Mouse (Mus musculus) liver, adult 2 months (tissue): ENCODE data around the gene Slc35b2. TPM values are rescaled to one million over a fixed set of nuclear protein-coding genes. Genes with fewer than 3 reads are reported as not detected.

Experiments used
- DNase-seq: peaks from one replicate; pipeline ENCODE4 v3.0.0-alpha.2; 2011; ENCODE audit warnings: low read depth, low spot score; ENCODE audit errors: extremely low read depth
- H3K27ac ChIP-seq: fragments of 200-500 bp; replicated peaks from 2 replicates; pipeline ENCODE4 v1.5.1; 2012; ENCODE audit warnings: low read depth, mild to moderate bottlenecking, control low read depth, inconsistent platforms, low read length; ENCODE audit not compliant: insufficient read depth
- H3K27me3 ChIP-seq: fragments of 200-500 bp; 2 replicates; pipeline ENCODE4 v1.6.1; 2012; ENCODE audit warnings: mild to moderate bottlenecking, moderate library complexity, low read length, inconsistent platforms; ENCODE audit not compliant: control insufficient read depth, insufficient read depth
- H3K36me3 ChIP-seq: fragments of 200-500 bp; 2 replicates; pipeline ENCODE4 v1.6.1; 2012; ENCODE audit warnings: low read length, inconsistent platforms; ENCODE audit not compliant: control insufficient read depth, insufficient read depth
- H3K4me1 ChIP-seq: fragments of 200-500 bp; 2 replicates; pipeline ENCODE4 v1.6.1; 2011; ENCODE audit warnings: low read length; ENCODE audit not compliant: control insufficient read depth, insufficient read depth
- H3K4me3 ChIP-seq: fragments of 200-500 bp; 2 replicates; pipeline ENCODE4 v1.5.1; 2011; ENCODE audit warnings: low read depth, mild to moderate bottlenecking, control low read depth, low read length, moderate library complexity; ENCODE audit not compliant: insufficient read depth
- H3K79me2 ChIP-seq: fragments of 200-500 bp; 2 replicates; pipeline ENCODE4 v1.6.1; 2012; ENCODE audit warnings: inconsistent platforms, mild to moderate bottlenecking, low read length, moderate library complexity; ENCODE audit not compliant: control insufficient read depth, insufficient read depth
- H3K9ac ChIP-seq: fragments of 200-500 bp; 2 replicates; pipeline ENCODE4 v1.6.1; 2012; ENCODE audit warnings: low read depth, mild to moderate bottlenecking, control low read depth, inconsistent platforms, low read length
- CTCF ChIP-seq: fragments of 200-500 bp; IDR thresholded peaks from 2 replicates; pipeline ENCODE4 v1.5.1; 2011; ENCODE audit warnings: low read depth, low read length, control low read depth
- POLR2A ChIP-seq: fragments of 200-500 bp; IDR thresholded peaks from 2 replicates; pipeline ENCODE4 v1.6.1; 2011; ENCODE audit warnings: low read length, control low read depth; ENCODE audit not compliant: insufficient read depth; ENCODE audit errors: extremely low read depth
- WGBS: fragments of 180-500 bp; shearing (Covaris S2); methylation state at CpG from one replicate; pipeline ENCODE4 v1.1.7; 2018; 5-methylcytosine and 5-hydroxymethylcytosine counted together
- polyA plus RNA-seq: library from polyadenylated mRNA; depleted of rRNA; stranded (reverse); fragments of >200 nt; gene quantifications from 2 replicates; pipeline ENCODE4 v1.2.3, GENCODE M21; 2012
- total RNA-seq: library from RNA; depleted of rRNA; stranded (reverse); fragments of >200 nt; gene quantifications from 2 replicates; pipeline ENCODE4 v1.2.3, GENCODE M21; 2014

The Slc35b2 gene
- total and polyA plus RNA-seq, 2 experiments, result 45.9 to 69.7 TPM

DNA sequence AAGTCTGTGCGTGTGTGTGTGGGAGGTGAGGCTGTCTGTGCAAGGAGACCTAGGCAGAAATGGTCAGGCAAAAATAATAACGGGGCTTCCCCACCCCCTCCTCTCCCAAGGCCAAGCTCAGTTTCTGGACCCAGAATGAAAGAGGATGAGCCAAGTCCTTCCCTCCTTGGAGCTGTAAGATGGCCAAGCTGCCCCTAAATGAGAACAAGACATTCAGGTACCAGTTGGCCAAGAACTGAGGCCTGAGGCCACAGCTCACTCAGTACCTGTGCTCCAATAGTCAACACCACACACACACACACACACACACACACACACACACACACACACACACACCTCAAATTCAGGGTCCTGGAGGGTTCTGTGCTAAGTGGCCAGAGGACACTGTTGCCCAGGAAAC lies 21.0 kb upstream of the Slc35b2 start:
- H3K36me3 ChIP-seq, result no peaks in the 10 kb centered on the region
- H3K27me3 ChIP-seq, result peaks cover 36% of the 10 kb centered on the region
- no peak overlapping the region for H3K27ac ChIP-seq
- H3K79me2 ChIP-seq, result no peaks in the 10 kb centered on the region
- no peak overlapping the region for H3K4me3 ChIP-seq
- WGBS, result 47% methylated on average over 2 of the region's 2 CpGs
- H3K4me1 ChIP-seq, result no peaks in the 10 kb centered on the region
- DNase-seq, result no peak
- TF ChIP-seq POLR2A (no peak), CTCF (no peak)
- no peak overlapping the region for H3K9ac ChIP-seq

- TF ChIP-seq POLR2A (no peak), CTCF (no peak)
- no peaks in the 10 kb centered on the region for H3K36me3 ChIP-seq
- no peaks in the 10 kb centered on the region for H3K79me2 ChIP-seq
- H3K4me3 ChIP-seq, result no peak overlapping the region
- no peak for DNase-seq
- no peak overlapping the region for H3K27ac ChIP-seq
- no peak overlapping the region for H3K9ac ChIP-seq
- H3K4me1 ChIP-seq, result no peaks in the 10 kb centered on the region
- peaks cover 36% of the 10 kb centered on the region for H3K27me3 ChIP-seq
- 33% methylated on average over 1 of the region's 1 CpGs for WGBS
Measured at GRCm38 (mm10) chr17:45543115-45543514, 20.6 kb upstream of the Slc35b2 start.

- no peak overlapping the region for H3K27ac ChIP-seq
- 8% methylated on average over 24 of the region's 24 CpGs for WGBS
- H3K79me2 ChIP-seq, result no peaks in the 10 kb centered on the region
- H3K4me1 ChIP-seq, result no peaks in the 10 kb centered on the region
- peaks cover 44% of the 10 kb centered on the region for H3K27me3 ChIP-seq
- TF ChIP-seq CTCF (no peak), POLR2A (no peak)
- DNase-seq, result no peak
- no peaks in the 10 kb centered on the region for H3K36me3 ChIP-seq
- H3K4me3 ChIP-seq, result no peak overlapping the region
- H3K9ac ChIP-seq, result no peak overlapping the region
Measured at GRCm38 (mm10) chr17:45544001-45544872, 19.4 kb upstream of the Slc35b2 start.

GRCm38 (mm10) chr17:45544873-45545277 lies 18.8 kb upstream of the Slc35b2 start:
- peaks cover 44% of the 10 kb centered on the region for H3K27me3 ChIP-seq
- no peaks in the 10 kb centered on the region for H3K36me3 ChIP-seq
- DNase-seq, result no peak
- WGBS, result 2% methylated on average over 46 of the region's 46 CpGs
- H3K27ac ChIP-seq, result no peak overlapping the region
- H3K4me3 ChIP-seq, result no peak overlapping the region
- TF ChIP-seq CTCF, result no peak
- no peak for TF ChIP-seq POLR2A
- H3K9ac ChIP-seq, result no peak overlapping the region
- H3K4me1 ChIP-seq, result no peaks in the 10 kb centered on the region
- no peaks in the 10 kb centered on the region for H3K79me2 ChIP-seq

DNA sequence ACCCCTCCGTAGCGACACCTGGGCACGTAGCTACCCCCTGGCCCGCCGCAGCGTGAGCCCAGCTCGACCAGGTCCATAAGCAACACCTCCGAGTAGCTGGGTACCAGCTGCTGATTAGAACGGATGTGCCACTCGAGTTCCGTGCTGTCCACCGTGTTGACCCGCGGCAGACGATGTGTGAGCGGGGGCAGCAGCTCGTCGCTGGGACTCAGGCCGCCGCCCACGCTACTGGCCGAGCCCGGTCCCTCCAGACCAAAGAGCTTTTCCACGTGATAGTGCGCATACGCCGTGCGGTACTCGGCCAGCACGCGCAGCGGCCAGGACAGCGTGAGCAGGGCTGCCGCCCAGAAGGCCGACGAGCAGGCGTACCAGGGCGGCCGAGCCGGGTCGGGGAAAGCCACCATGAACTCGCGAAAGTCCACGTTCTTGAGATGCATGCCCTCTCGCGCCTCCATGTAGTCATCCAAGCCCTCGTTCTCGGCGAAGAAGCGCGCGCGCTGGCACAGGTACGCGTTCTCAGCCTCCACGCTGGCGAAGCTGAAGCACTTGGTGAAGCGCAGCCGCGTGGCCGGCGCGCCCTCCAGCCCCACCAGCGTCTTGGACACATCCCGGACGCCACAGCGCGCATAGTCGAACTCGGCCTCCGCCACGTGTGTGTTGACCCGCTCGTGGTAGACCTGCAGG lies 18.3 kb upstream of the Slc35b2 start:
- Histone ChIP-seq H3K27me3 (peaks cover 44% of the 10 kb centered on the region), H3K36me3 (no peaks in the 10 kb centered on the region), H3K79me2 (no peaks in the 10 kb centered on the region), H3K27ac (no peak overlapping the region), H3K4me1 (no peaks in the 10 kb centered on the region), H3K4me3 (no peak overlapping the region), H3K9ac (no peak overlapping the region)
- DNase-seq, result no peak
- 5% methylated on average over 74 of the region's 74 CpGs for WGBS
- TF ChIP-seq CTCF (no peak), POLR2A (no peak)
